Mouse (Mus musculus) megakaryocyte progenitor cell, adult 5-6 weeks (primary cell): Measurements from ENCODE around the gene Primpol. TPM values are rescaled to one million over a fixed set of nuclear protein-coding genes. Genes with fewer than 3 reads are reported as not detected.

Experiments used
- total RNA-seq, 2 experiments: library from RNA; stranded (forward) in 1 of 2; stranded (reverse) in 1 of 2; fragments of 157-497, 149-512 nt in 1 of 2; fragments of 200-1000 nt in 1 of 2; gene quantifications; 2 replicates each; pipeline versions ENCODE4 v1.2.3 to v1.2.4; 2015 to 2017

The Primpol gene
- total RNA-seq, 2 experiments from 2014 or later: 7.5 to 16.4 TPM

Other genes with a start within 250 kb of the Primpol start
- gene Acsl1, start 146.2 kb downstream of the Primpol start, total RNA-seq (2015): 55.3 and 61.5 TPM in 2 replicates
- gene Acsl1, start 146.2 kb downstream of the Primpol start, total RNA-seq (2017): 72.5 and 89.7 TPM in 2 replicates
- gene Cenpu, start 65.2 kb downstream of the Primpol start, total RNA-seq (2015): 34.9 and 42.0 TPM in 2 replicates
- 71.4 and 104 TPM in 2 replicates for gene Cenpu, start 65.2 kb downstream of the Primpol start, total RNA-seq (2017)
- 35.4 and 53.7 TPM in 2 replicates for gene Casp3, start 79 bp upstream of the Primpol start, total RNA-seq (2015)
- 85.1 and 113 TPM in 2 replicates for gene Casp3, start 79 bp upstream of the Primpol start, total RNA-seq (2017)
- gene Irf2, start 122.5 kb upstream of the Primpol start, total RNA-seq (2015): 56.6 and 58.9 TPM in 2 replicates
- 11.9 and 28.5 TPM in 2 replicates for gene Irf2, start 122.5 kb upstream of the Primpol start, total RNA-seq (2017)